ENCODE assay signal across 9 mouse cellular contexts in the genomic region with DNA sequence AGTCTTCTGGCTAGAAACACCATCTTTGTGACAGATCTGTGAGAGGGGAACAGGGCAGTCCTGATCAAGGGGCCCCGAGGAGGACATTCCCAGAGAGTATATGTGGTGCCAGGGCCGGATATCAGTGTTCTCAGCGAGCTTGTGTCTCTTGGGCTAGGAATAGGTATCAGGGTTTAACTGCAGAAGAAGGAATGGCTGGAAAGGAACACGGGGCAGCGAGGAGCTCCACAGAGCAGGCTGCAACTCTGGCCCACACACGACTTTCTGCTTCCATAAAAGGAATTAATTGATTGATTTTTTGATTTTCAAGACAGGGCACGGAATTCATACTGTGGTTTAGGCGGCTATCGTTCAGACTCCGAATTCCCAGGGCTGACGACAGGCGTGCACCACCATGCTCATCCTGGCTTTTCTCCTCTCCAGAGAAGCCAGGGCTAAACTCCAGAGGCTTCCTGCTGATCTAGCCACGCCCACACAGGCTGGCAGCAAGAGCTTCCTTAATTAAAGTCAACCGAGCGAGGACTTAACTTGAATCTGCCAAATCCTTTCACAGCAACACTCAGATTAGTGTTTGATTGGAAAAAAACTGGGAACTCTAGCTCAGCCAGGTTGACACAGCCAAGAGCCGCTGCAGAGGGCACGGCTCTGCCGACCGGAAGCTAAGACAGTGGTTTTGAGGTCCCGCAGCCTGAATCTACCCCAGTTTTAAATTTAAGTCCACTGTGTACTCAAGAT.
DNase-seq lines count a peak whose midpoint lies in the region; ATAC-seq and TF ChIP-seq lines count a peak whose summit lies in the region.
"Had no signal": no experiment of that assay in that cellular context is flagged by ENCODE, and none has a peak within 500 bp of the region (broad histone marks: within the 10 kb centered on the region; RNA-seq: fewer than 3 reads in every experiment).

No protein-coding gene starts in this region.

- H3K9ac ChIP-seq in embryonic facial prominence, embryonic 11.5 days (replicated peaks; ENCODE audit: low read length) = peak overlapping the region; percentile 39
- peak overlapping the region; percentile 43 for H3K9ac ChIP-seq in heart, embryonic 15.5 days
- peak overlapping the region; percentile 19 for H3K9ac ChIP-seq in kidney, embryonic 16.5 days (replicated peaks; ENCODE audit: low read length)
- no peak overlapping the region for H3K9ac ChIP-seq in liver, embryonic 12.5 days

- no peak overlapping the region for H3ac ChIP-seq in myocyte (ENCODE audit: control insufficient read depth, insufficient read length)

- 8% methylated on average over 20 of the region's 20 CpGs for WGBS in embryonic facial prominence, embryonic 11.5 days
- 6% methylated on average over 20 of the region's 20 CpGs for WGBS in heart, embryonic 15.5 days
- 11% methylated on average over 20 of the region's 20 CpGs for WGBS in kidney, embryonic 16.5 days
- WGBS in liver, embryonic 12.5 days (ENCODE audit: insufficient replicate concordance) = 11% methylated on average over 20 of the region's 20 CpGs

- H3K9me3 ChIP-seq in embryonic facial prominence, embryonic 11.5 days (replicated peaks; ENCODE audit: control insufficient read depth, low read length) = no peaks in the 10 kb centered on the region
- H3K9me3 ChIP-seq in heart, embryonic 15.5 days (replicated peaks) = no peaks in the 10 kb centered on the region
- no peaks in the 10 kb centered on the region for H3K9me3 ChIP-seq in kidney, embryonic 16.5 days (ENCODE audit: low read length)
- H3K9me3 ChIP-seq in liver, embryonic 12.5 days (replicated peaks) = no peaks in the 10 kb centered on the region

- H3K4me3 ChIP-seq in embryonic facial prominence, embryonic 11.5 days (ENCODE audit: low read depth, low read length) = peak overlapping the region; percentile 29
- H3K4me3 ChIP-seq in heart, embryonic 15.5 days = peak overlapping the region; percentile 45
- H3K4me3 ChIP-seq in kidney, embryonic 16.5 days (ENCODE audit: low read length) = peak overlapping the region; percentile 30
- H3K4me3 ChIP-seq in liver, embryonic 12.5 days = peak overlapping the region; percentile 35
- no peak overlapping the region for H3K4me3 ChIP-seq in myocyte

- no peaks in the 10 kb centered on the region for H3K4me1 ChIP-seq in embryonic facial prominence, embryonic 11.5 days (ENCODE audit: control insufficient read depth, insufficient read depth, low read length)
- 0 out of 2 replicates have a peak, but pooled peaks cover 4% of the 10 kb centered on the region for H3K4me1 ChIP-seq in heart, embryonic 15.5 days (replicated peaks)
- H3K4me1 ChIP-seq in kidney, embryonic 16.5 days (ENCODE audit: insufficient read depth, low read length) = peaks cover 4% of the 10 kb centered on the region
- no peaks in the 10 kb centered on the region for H3K4me1 ChIP-seq in liver, embryonic 12.5 days

- no peaks in the 10 kb centered on the region for H3K36me3 ChIP-seq in embryonic facial prominence, embryonic 11.5 days (replicated peaks; ENCODE audit: control insufficient read depth, insufficient read depth, low read depth, low read length)
- H3K36me3 ChIP-seq in heart, embryonic 15.5 days = no peaks in the 10 kb centered on the region
- H3K36me3 ChIP-seq in kidney, embryonic 16.5 days (ENCODE audit: insufficient read depth, low read length) = no peaks in the 10 kb centered on the region
- no peaks in the 10 kb centered on the region for H3K36me3 ChIP-seq in liver, embryonic 12.5 days
- no peaks in the 10 kb centered on the region for H3K36me3 ChIP-seq in myocyte (ENCODE audit: control insufficient read depth, insufficient read depth)

- ATAC-seq in embryonic facial prominence, embryonic 11.5 days (replicated peaks; ENCODE audit: insufficient number of reproducible peaks, low FRiP score, low TSS enrichment, low read depth) = peak; percentile 72
- no peak for ATAC-seq in heart, embryonic 15.5 days (replicated peaks; ENCODE audit: insufficient number of reproducible peaks, insufficient read depth, low FRiP score, low read depth)
- peak; percentile 92 for ATAC-seq in kidney, embryonic 16.5 days (ENCODE audit: low FRiP score, low TSS enrichment)
- no peak for ATAC-seq in liver, embryonic 12.5 days

- TF ChIP-seq POLR2A in myocyte (IDR thresholded peaks at IDR 0.05; ENCODE audit: insufficient read length, low read depth) = no peak

- H3K4me2 ChIP-seq in embryonic facial prominence, embryonic 11.5 days (ENCODE audit: low read depth, low read length) = peak overlapping the region; percentile 53
- peak overlapping the region; percentile 79 for H3K4me2 ChIP-seq in heart, embryonic 15.5 days
- peak overlapping the region; percentile 56 for H3K4me2 ChIP-seq in kidney, embryonic 16.5 days (replicated peaks; ENCODE audit: low read depth, low read length)
- peak overlapping the region; percentile 60 for H3K4me2 ChIP-seq in liver, embryonic 12.5 days
- H3K4me2 ChIP-seq in myocyte (ENCODE audit: low read depth) = peak overlapping the region; percentile 18

- DNase-seq in left cerebral cortex, adult 18-20 months (ENCODE audit: low spot score in 2 of 2) = peak; percentile 26 to 37
- no peak for DNase-seq in left cerebral cortex, adult 11 months (ENCODE audit: low spot score)
- peak; percentile 61 for DNase-seq in embryonic facial prominence, embryonic 11.5 days (ENCODE audit: low spot score)
- DNase-seq in thymus, postnatal 36 days = peak; percentile 9 to 18

- no peaks in the 10 kb centered on the region for H3K27me3 ChIP-seq in embryonic facial prominence, embryonic 11.5 days (ENCODE audit: control insufficient read depth, insufficient read depth, low read length)
- H3K27me3 ChIP-seq in heart, embryonic 15.5 days = 0 out of 2 replicates have a peak, but pooled peaks cover 3% of the 10 kb centered on the region
- H3K27me3 ChIP-seq in kidney, embryonic 16.5 days (ENCODE audit: insufficient read depth, low read length) = no peaks in the 10 kb centered on the region
- no peaks in the 10 kb centered on the region for H3K27me3 ChIP-seq in liver, embryonic 12.5 days (replicated peaks)
- H3K27me3 ChIP-seq in myocyte (ENCODE audit: control insufficient read depth, insufficient read depth, insufficient read length) = no peaks in the 10 kb centered on the region
- H3K27me3 ChIP-seq: CH12.LX had no signal

- no peak overlapping the region for H3K27ac ChIP-seq in embryonic facial prominence, embryonic 11.5 days (replicated peaks; ENCODE audit: low read depth, low read length)
- H3K27ac ChIP-seq in heart, embryonic 15.5 days = no peak overlapping the region
- peak overlapping the region; percentile 67 for H3K27ac ChIP-seq in kidney, embryonic 16.5 days (ENCODE audit: low read length)
- H3K27ac ChIP-seq in liver, embryonic 12.5 days = no peak overlapping the region

- H3K79me2 ChIP-seq in myocyte (ENCODE audit: control insufficient read depth, insufficient read depth) = no peaks in the 10 kb centered on the region

TF ChIP-seq in myocyte, 11 proteins besides CTCF, POLR2A, EP300 and RAD21:
- no peak for TF ChIP-seq MYOD1 (IDR thresholded peaks at IDR 0.05; ENCODE audit: control insufficient read depth in 1 of 3, insufficient read length in 2 of 3, low read depth in 2 of 3)
- no peak for TF ChIP-seq SRF (IDR thresholded peaks at IDR 0.05; ENCODE audit: control insufficient read depth, insufficient read length, low read depth)
- no peak for TF ChIP-seq MAX (IDR thresholded peaks at IDR 0.05; ENCODE audit: low read depth)
- TF ChIP-seq USF1 (IDR thresholded peaks at IDR 0.05; ENCODE audit: low read depth) = no peak
- no peak for TF ChIP-seq REST (IDR thresholded peaks at IDR 0.05; ENCODE audit: insufficient read depth, insufficient read length)
- no peak for TF ChIP-seq POLR2AphosphoS2 (IDR thresholded peaks at IDR 0.05; ENCODE audit: insufficient read length, low read depth)
- TF ChIP-seq E2F4 (IDR thresholded peaks at IDR 0.05; ENCODE audit: insufficient read depth) = no peak
- no peak for TF ChIP-seq MYOG (IDR thresholded peaks at IDR 0.05; ENCODE audit: control insufficient read depth in 1 of 3, insufficient read depth in 1 of 3, insufficient read length in 2 of 3, low read depth in 2 of 3)
- TF ChIP-seq TCF3 (IDR thresholded peaks at IDR 0.05; ENCODE audit: insufficient read length, low read depth) = no peak
- TF ChIP-seq TCF12 (IDR thresholded peaks at IDR 0.05; ENCODE audit: insufficient read depth, poor library complexity, severe bottlenecking) = no peak
- no peak for TF ChIP-seq CEBPB (IDR thresholded peaks at IDR 0.05; ENCODE audit: insufficient read depth, poor library complexity, severe bottlenecking)

Comparison
In these comparisons a context has a peak if more than half of its experiments do, and no peak if none do; other contexts are left out.
1. ATAC-seq: peak in embryonic facial prominence, embryonic 11.5 days (single experiment) and kidney, embryonic 16.5 days (single experiment); none in heart, embryonic 15.5 days (single experiment) and liver, embryonic 12.5 days (single experiment).
2. H3K4me2 ChIP-seq: peak in every context shown above with its lines; median percentile 79 in heart, embryonic 15.5 days; 60 in liver, embryonic 12.5 days; 56 in kidney, embryonic 16.5 days; 53 in embryonic facial prominence, embryonic 11.5 days; 18 in myocyte.